Mouse (Mus musculus) B cell, adult 2 months (primary cell): Measurements from ENCODE around the gene Zbtb6.

Source experiments
- DNase-seq, 2 experiments: peaks; one replicate each; pipeline ENCODE4 v3.0.0; 2022

The Zbtb6 gene

GRCm38 (mm10) chr2:37442611-37443591 lies at the start of gene Zbtb6, which contains the start of the genes Zbtb26 and Rabgap1:
Gene Zbtb6 (minus strand): TSS chr2:37443171.
Gene Zbtb26 (minus strand): TSS chr2:37443135.
Gene Rabgap1 (plus strand): TSS chr2:37443279.
- peak; percentile 92 to 94 for DNase-seq

DNA sequence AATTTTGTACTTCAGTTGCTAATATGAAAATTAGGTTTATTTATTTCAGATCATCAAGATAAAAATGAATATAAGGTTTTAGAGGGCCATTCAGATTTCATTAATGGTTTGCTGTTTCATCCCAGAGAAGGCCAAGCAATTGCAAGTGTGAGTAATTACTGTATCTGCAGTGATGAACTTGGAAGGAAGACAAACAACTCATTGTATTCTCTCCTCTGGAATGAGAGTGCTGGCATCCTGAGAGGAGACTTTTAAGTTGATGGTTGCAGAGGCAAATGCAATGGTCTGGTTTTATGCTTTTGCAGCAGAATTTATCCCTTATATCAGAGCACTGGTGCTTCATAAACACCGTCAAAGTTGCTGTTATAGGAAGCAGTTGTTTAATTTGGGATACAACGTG lies 46.0 kb upstream of the Zbtb6 start:
- DNase-seq = no peak

DNA sequence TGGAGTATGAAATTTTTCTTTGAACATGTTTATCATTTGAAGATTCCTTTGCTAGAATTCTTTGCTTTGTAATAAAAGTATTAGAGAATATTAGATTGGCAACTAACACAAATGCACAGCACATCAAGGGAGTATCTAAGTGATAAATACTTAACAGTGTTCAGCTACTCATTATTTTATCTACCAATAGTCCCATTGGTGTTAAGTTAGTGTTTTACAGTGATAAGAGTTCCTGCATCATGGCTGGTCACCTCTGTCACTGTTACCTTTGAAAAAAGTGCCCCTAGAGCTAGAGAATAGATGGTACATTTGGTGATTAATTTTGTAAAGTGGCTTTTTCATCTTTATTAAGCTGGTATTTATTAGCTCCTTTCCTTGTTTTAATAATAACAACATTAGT lies 43.4 kb upstream of the Zbtb6 start:
- no peak for DNase-seq

DNA sequence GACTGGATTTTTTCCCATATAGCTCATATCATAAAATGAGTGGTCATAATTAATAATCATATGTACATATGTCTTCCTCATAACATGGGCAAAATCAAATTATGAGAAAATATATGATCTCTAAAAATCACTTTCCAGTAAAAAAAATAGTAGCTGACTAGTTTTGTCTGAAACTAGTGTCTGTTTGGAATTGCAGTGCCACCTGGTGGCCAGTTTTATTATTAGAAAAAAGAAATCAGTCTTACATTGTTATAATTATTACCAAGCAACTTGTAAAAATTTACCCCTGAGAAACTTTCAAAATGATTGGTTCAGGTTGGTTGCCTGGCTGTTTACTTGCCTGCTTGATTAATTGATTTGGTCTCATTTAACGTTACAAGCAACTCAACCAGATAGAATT lies 42.4 kb upstream of the Zbtb6 start:
- peak; percentile 61 to 65 for DNase-seq

- DNase-seq = no peak
These were observed 41.2 kb upstream of the Zbtb6 start for GRCm38 (mm10) chr2:37484165-37484564.

GRCm38 (mm10) chr2:37480039-37480438 lies 37.1 kb upstream of the Zbtb6 start:
- DNase-seq = no peak

GRCm38 (mm10) chr2:37479559-37479958 lies 36.6 kb upstream of the Zbtb6 start:
- no peak for DNase-seq

GRCm38 (mm10) chr2:37466266-37466665 lies 23.3 kb upstream of the Zbtb6 start:
- no peak for DNase-seq

DNA sequence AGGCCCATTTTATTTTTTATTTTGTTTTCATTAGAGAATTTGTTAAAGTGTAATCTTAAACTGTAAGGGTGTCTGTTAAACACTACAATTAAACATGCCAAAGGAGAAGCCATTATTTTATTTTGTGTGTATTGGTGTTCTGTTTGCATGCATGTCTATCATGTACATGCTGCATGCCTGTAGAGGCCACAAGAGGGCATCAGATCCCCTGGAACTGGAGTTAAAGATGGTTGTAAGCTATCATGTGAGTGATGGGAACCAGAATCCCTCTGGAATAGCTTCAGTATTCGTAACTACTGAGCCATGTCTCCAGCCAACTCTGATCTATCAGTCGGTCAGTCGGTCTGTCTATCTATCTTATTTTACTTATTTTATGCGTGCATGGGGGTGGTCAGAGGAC lies 17.7 kb upstream of the Zbtb6 start:
- DNase-seq = no peak

GRCm38 (mm10) chr2:37452376-37452760 lies 9.4 kb upstream of the Zbtb6 start:
- no peak for DNase-seq

GRCm38 (mm10) chr2:37451667-37452375 lies 8.8 kb upstream of the Zbtb6 start:
- peak; percentile 92 to 93 for DNase-seq

- DNase-seq = no peak
These were observed 11.4 kb downstream of the Zbtb6 start for GRCm38 (mm10) chr2:37431609-37432008.

GRCm38 (mm10) chr2:37430593-37431464 lies 12.1 kb downstream of the Zbtb6 start:
- peak; percentile 77 to 78 for DNase-seq

DNA sequence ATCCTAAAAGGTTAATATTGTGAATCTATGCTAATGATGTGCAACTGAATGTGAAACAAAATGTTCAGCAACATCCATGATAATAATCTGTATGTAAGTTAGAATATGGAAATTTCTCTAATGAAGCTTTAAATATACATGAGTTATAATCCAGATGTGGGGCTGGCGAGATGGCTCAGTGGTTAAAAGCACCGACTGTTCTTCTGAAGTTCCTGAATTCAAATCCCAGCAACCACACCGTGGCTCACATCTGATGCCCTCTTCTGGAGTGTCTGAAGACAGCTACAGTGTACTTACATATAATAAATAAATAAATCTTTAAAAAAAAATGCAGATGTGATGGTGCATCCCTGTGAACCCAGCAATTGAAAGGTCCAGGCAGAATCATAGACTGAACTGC lies 19.3 kb downstream of the Zbtb6 start:
- peak; percentile 37 to 50 for DNase-seq

DNA sequence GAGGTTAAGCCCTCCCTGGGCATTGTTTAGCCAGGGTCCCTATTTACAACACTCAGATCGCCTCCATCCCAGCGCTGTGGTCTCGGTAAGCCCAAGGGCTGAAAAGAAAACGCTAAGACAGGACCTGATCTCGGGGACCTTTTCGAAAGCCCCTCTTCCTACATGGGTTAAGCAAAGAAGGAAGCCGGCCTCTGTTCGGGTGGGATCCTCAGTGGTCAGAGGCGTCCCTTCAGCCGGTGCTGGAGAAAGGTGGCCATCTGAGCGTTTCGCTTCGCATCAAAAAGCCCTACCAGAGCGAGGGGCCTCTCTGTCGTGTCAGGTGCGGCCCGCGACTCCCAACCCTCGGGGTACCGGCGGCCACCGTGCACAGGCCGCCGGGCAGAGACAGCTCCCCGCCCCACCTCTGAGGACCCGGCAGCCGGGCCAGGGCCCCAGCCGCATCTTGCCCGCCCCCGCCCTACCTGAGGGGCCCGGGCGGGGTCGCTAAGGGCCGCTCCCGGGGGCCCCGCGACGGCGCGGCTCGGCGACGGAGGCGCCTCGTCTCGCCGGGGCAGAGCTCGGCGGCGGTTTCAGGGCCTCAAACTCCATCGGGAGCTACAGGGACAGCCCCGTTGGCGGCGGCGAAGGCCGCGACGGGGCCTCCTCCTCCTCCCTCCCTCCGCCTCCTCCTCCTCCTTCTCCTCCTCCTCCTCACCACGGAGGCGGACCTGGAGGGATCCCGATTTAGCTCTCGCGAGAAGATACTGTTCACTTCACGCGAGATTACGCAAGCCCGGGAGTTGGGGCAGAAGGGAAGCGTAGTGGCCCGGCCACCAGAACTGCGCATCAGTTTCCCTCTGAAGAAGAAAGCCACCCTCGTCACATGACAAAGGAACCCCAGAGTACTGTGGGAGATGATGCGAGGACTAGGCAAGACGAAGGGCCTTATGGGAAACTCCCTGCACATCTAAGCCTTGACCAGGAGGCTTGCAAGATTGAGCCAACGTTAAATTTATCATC lies 20.4 kb downstream of the Zbtb6 start, which contains the start of gene Rc3h2:
TSS of gene Rc3h2 (minus strand) at position 598 of the 999 bp plus-strand sequence.
- DNase-seq = peak; percentile 92 to 93

GRCm38 (mm10) chr2:37421903-37422302 lies 21.1 kb downstream of the Zbtb6 start:
- no peak for DNase-seq

- DNase-seq = peak; percentile 10 to 17
These were observed 47.4 kb downstream of the Zbtb6 start for GRCm38 (mm10) chr2:37395539-37395938.

GRCm38 (mm10) chr2:37382921-37383320 lies 60.0 kb downstream of the Zbtb6 start:
- DNase-seq = no peak

DNA sequence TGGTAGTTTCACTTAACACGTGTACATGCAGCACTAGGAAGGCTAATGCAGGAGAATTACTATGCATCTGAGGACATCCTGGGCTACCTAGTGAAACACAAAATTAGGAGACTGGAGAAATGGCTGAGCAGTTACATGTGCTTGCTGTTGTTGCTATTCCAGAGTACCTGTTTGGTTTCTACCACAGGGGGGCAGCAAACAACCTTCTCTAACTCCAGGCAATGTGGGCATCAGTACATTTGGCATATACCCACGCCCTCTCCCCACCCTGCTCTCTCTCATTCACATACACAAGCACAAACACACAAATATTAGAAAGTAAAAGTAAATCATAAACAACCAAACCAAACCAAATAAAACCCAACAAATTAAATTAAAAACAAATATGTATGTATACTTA lies 62.8 kb downstream of the Zbtb6 start:
- peak; percentile 79 to 80 for DNase-seq

DNA sequence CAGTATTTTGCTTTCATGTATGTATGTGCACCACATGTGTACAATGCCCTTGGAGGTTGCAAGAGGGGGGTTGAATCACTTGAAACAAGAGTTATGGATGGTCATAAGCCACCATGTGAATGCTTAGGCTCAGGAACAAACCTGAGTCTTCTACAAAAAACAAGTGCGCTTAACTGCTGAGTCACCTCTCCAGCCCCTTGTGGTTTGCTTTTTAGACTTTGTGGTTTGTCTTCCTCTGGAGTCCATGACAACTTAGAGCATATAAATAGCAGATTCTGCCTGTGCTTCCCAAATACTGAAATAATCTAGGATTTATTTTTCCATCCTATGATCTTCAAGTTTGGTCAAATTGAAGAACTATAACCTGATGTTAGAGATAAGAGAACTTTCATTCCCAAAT lies 67.0 kb downstream of the Zbtb6 start:
- no peak for DNase-seq
